Mouse (Mus musculus) embryonic facial prominence, embryonic 11.5 days (tissue): Measurements from ENCODE around the gene Pnp. TPM values are rescaled to one million over a fixed set of nuclear protein-coding genes. Genes with fewer than 3 reads are reported as not detected.
A peak's percentile ranks its signal among the peaks of the same experiment; 100 is the strongest.

Experiments
- ATAC-seq: fragments of 200-750 bp; cut with Nextera tagmentation; replicated peaks from 2 replicates; pipeline ENCODE4 v1.8.0; 2017; ENCODE audit warnings: low read depth; ENCODE audit not compliant: insufficient number of reproducible peaks, low FRiP score, low TSS enrichment
- DNase-seq: peaks from one replicate; pipeline ENCODE4 v3.0.0-alpha.2; 2015; ENCODE audit warnings: low spot score
- H3K27ac ChIP-seq: fragments of 300-500 bp; sonication (generic); replicated peaks from 2 replicates; pipeline ENCODE4 v1.5.1; 2014; ENCODE audit warnings: mild to moderate bottlenecking, low read depth, low read length, control low read depth
- H3K27me3 ChIP-seq: fragments of 300-500 bp; sonication (generic); 2 replicates; pipeline ENCODE4 v1.6.1; 2014; ENCODE audit warnings: mild to moderate bottlenecking, low read length, moderate library complexity, mixed read lengths; ENCODE audit not compliant: control insufficient read depth, insufficient read depth
- H3K36me3 ChIP-seq: fragments of 300-500 bp; sonication (generic); replicated peaks from 2 replicates; pipeline ENCODE4 v1.6.1; 2014; ENCODE audit warnings: low read depth, mild to moderate bottlenecking, low read length, moderate library complexity, mixed read lengths; ENCODE audit not compliant: control insufficient read depth, insufficient read depth
- H3K4me1 ChIP-seq: fragments of 300-500 bp; sonication (generic); 2 replicates; pipeline ENCODE4 v1.6.1; 2014; ENCODE audit warnings: low read length, mixed read lengths; ENCODE audit not compliant: control insufficient read depth, insufficient read depth
- H3K4me2 ChIP-seq: fragments of 300-500 bp; sonication (generic); 2 replicates; pipeline ENCODE4 v1.6.1; 2014; ENCODE audit warnings: low read depth, mild to moderate bottlenecking, control low read depth, low read length, moderate library complexity
- H3K4me3 ChIP-seq: fragments of 300-500 bp; sonication (generic); 2 replicates; pipeline ENCODE4 v1.5.1; 2014; ENCODE audit warnings: low read depth, low read length, control low read depth
- H3K9ac ChIP-seq: fragments of 300-500 bp; sonication (generic); replicated peaks from 2 replicates; pipeline ENCODE4 v1.6.1; 2014; ENCODE audit warnings: mild to moderate bottlenecking, control low read depth, low read length
- H3K9me3 ChIP-seq: fragments of 300-500 bp; sonication (generic); replicated peaks from 2 replicates; pipeline ENCODE4 v1.6.1; 2016; ENCODE audit warnings: mild to moderate bottlenecking, low read length, inconsistent platforms, mixed read lengths; ENCODE audit not compliant: control insufficient read depth
- WGBS: fragments of 180-500 bp; shearing (Covaris S2); extraction: QIAGEN DNeasy Blood & Tissue Kit; methylation state at CpG from one replicate; pipeline ENCODE4 v1.1.7; 2014; 5-methylcytosine and 5-hydroxymethylcytosine counted together
- polyA plus RNA-seq: library from polyadenylated mRNA; unstranded; fragments of >200 nt; fragmentation: Nextera tagmentation; extraction: Ambion mirVana; gene quantifications from 2 replicates; pipeline ENCODE4 v1.2.1, GENCODE M21; 2014

Pnp gene
- polyA plus RNA-seq, 1 experiment from 2014 or later = 72.8 TPM

DNA sequence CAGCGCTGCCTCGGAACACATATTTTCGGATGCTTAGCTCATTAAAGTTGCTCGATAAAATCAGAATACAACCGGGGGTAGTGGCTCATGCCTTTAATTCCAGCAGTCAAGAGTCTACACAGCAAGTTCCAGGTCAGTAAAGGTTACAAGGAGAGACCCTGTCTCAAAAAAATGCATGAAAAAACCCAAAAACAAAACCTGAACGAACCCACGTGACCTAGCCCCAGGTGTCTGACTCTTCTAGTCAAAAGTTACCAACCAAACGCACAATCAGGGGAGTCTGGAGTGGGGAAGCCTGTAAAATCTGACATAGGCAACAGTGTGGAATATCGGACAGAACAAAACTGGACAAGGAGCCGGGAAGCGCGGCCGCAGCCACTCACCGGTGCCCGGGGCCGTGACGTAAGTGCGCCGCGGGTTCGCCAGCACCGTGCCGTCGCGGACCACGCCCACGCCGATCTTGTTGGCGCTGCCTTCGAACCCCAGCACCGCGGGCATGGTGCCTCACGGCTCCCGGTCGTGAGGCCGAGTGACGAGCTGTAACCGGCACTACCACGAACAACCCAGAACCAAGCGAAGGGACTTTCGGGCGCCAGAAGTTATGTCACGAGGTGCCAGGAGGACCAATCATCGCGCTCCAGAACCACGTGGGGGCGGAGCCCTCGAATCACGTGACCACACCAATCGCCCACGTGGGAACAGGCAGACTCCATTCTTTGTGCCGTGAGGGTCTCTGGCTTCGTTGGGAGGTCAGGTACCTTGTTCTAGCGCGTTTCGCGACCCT, 6.4 kb upstream of the Pnp start, which contains the start of the genes Osgep and Apex1:
Gene Osgep, minus strand, starts transcription at position 613 of the 784 bp plus-strand sequence.
Gene Apex1, plus strand, starts transcription at position 688 of the 784 bp plus-strand sequence.
- no peaks in the 10 kb centered on the region for H3K27me3 ChIP-seq
- under 1% methylated on average over 57 of the region's 57 CpGs for WGBS
- H3K36me3 ChIP-seq = peaks cover 10% of the 10 kb centered on the region; the same call in 1 of the 2 replicates
- peak within 1 kb of the TSS; percentile 84 for H3K4me3 ChIP-seq
- H3K9me3 ChIP-seq = no peaks in the 10 kb centered on the region
- H3K4me1 ChIP-seq = no peaks in the 10 kb centered on the region
- DNase-seq (peak; percentile 99), ATAC-seq (peak; percentile 95)
- H3K4me2 ChIP-seq = peak within 1 kb of the TSS; percentile 64
- H3K27ac ChIP-seq = peak within 1 kb of the TSS; percentile 90
- peak within 1 kb of the TSS; percentile 95 for H3K9ac ChIP-seq

DNA sequence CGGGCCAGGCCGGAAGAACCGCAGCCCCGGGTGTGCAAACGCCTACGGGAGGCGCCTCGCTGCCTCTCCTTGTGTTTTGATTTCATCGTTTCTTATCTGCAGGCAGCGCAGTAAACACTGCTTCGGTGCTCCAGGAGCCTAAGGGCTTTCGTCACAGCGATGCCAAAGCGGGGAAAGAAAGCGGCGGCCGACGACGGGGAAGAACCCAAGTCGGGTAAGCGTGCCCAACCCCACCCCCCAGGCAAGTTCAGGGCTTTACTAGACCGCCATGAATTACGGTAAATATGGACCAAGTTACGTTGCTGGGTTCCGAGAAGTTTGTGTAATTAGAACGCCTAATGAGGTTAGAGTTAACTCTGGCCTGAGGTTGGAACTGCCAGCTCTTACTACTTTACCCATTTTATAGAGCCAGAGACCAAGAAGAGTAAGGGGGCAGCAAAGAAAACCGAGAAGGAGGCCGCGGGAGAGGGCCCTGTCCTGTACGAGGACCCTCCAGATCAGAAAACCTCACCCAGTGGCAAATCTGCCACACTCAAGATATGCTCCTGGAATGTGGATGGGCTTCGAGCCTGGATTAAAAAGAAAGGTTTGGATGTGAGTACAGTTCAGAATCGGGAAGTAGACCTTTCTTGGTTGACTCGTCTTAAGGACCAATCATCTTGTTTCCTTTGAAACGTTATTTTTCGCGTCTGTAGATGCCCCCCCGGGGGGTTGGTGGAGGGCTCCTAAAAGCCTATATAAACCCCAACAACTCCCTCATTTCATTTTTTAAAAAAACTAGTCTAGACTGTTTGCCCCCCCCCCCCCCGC, 5.6 kb upstream of the Pnp start:
- H3K27ac ChIP-seq = peak overlapping the region; percentile 90
- H3K9ac ChIP-seq = peak overlapping the region; percentile 95
- H3K4me2 ChIP-seq = peak overlapping the region; percentile 64
- H3K36me3 ChIP-seq = peaks cover 10% of the 10 kb centered on the region; the same call in 1 of the 2 replicates
- ATAC-seq = peak; percentile 12; the same call in 1 of the 2 replicates
- DNase-seq = peak; percentile 41
- 2% methylated on average over 38 of the region's 38 CpGs for WGBS
- H3K4me1 ChIP-seq = no peaks in the 10 kb centered on the region
- peak overlapping the region; percentile 84 for H3K4me3 ChIP-seq
- no peaks in the 10 kb centered on the region for H3K9me3 ChIP-seq
- no peaks in the 10 kb centered on the region for H3K27me3 ChIP-seq

DNA sequence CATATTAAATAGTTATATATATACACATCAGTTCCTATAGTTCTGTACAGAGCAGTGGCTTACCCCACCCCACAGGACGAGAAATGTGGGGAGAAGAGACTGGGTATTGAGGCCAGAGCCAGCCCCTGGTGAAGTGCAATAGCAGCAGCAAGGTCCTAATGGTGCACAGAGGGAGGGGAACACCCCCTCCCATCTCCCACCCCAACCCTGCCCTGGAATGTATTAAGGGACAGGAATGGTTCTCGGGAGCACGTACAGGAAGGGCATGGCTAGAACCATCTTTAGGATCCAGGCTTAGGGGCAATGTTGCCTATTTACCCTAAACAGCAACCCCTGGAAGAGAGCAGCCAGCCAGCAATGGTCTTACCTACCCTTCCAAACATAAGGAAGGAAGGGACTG, 3.5 kb upstream of the Pnp start:
- no peak for ATAC-seq
- no peaks in the 10 kb centered on the region for H3K9me3 ChIP-seq
- 67% methylated on average over 3 of the region's 3 CpGs for WGBS
- H3K27ac ChIP-seq = no peak overlapping the region
- H3K4me2 ChIP-seq = no peak overlapping the region
- no peaks in the 10 kb centered on the region for H3K27me3 ChIP-seq
- no peak for DNase-seq
- no peak overlapping the region for H3K9ac ChIP-seq
- H3K4me3 ChIP-seq = no peak overlapping the region
- H3K36me3 ChIP-seq = peaks cover 10% of the 10 kb centered on the region; the same call in 1 of the 2 replicates
- no peaks in the 10 kb centered on the region for H3K4me1 ChIP-seq

DNA sequence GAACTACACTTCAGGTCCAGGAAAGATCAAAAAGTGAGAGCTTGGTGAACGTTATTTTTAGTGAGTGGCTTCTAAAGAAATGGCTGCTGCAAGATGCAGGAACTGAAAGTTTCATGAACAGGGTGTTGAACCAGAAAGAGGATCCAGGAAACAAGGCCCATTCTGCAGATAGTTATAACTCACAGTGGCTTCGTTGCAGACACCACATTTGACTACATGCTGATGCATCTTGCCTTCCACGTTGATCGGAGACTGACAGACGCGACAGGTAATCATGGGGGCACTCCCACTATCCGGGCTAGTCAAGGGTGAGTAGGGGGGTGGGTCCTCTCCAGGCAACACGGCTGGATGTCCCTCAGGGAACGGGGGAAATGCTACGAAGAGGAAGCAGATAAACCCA, 931 bp upstream of the Pnp start:
- ATAC-seq (no peak), DNase-seq (no peak)
- Histone ChIP-seq H3K4me1 (no peaks in the 10 kb centered on the region), H3K4me2 (peak overlapping the region; percentile 82), H3K36me3 (peaks cover 10% of the 10 kb centered on the region; the same call in 1 of the 2 replicates), H3K27ac (no peak overlapping the region), H3K9me3 (no peaks in the 10 kb centered on the region), H3K27me3 (no peaks in the 10 kb centered on the region), H3K4me3 (peak overlapping the region; percentile 94), H3K9ac (peak overlapping the region; percentile 93)
- WGBS = 19% methylated on average over 10 of the region's 10 CpGs

DNA sequence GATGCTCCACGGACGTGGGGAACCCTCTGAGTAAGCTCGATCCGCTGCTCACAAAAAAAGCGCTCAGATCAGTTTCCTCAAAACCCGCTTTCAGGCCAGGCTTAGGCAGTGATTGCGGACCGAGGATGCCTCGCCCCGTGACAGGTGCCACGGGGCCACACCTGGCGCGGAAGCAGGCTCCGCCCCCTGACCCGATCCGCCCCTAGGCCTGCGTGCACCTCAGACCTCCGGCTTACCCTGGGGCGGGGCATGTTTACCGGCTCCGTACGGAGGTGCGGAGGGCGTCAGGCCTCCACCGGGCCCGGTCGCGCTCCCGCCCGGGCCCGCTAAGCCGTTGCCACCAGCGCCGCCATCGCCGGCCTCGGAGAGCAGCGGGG, 517 bp upstream of the Pnp start:
- Histone ChIP-seq H3K9ac (peak overlapping the region; percentile 93), H3K27ac (peak overlapping the region; percentile 41; the same call in 1 of the 2 replicates), H3K4me1 (no peaks in the 10 kb centered on the region), H3K27me3 (no peaks in the 10 kb centered on the region), H3K36me3 (peaks cover 10% of the 10 kb centered on the region; the same call in 1 of the 2 replicates), H3K9me3 (no peaks in the 10 kb centered on the region), H3K4me2 (peak overlapping the region; percentile 82), H3K4me3 (peak overlapping the region; percentile 94)
- DNase-seq (peak; percentile 30), ATAC-seq (peak; percentile 26)
- WGBS = under 1% methylated on average over 38 of the region's 38 CpGs

DNA sequence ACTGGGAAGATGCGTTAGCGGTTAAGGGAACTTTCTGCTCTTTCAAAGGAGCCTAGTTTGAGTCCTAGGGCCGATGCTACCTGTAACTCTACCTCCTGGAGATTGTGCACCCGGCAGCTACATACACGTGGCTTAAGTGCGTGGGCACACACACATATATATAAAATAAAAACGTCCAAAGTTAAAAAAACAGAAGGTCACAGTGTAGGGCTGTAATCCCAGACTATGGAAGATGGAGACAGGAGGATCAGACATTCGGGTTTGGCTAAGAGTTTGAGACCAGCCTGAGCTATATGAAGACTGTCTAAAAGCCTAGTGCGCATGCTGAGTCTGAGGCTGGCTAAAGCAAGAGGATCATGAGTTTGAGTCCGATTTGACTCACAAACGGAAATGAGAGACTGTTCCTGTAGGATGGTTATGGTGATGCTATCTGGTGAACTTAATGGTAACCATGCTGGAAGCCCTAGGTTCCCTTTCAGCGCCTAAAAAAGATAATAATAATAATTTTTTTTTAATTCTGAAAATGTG, 675 bp downstream of the Pnp start:
- DNase-seq (peak; percentile 21), ATAC-seq (peak; percentile 1; the same call in 1 of the 2 replicates)
- peaks cover 10% of the 10 kb centered on the region; the same call in 1 of the 2 replicates for H3K36me3 ChIP-seq
- H3K4me1 ChIP-seq = no peaks in the 10 kb centered on the region
- 8% methylated on average over 12 of the region's 12 CpGs for whole genome bisulfite sequencing
- H3K4me3 ChIP-seq = peak overlapping the region; percentile 94
- H3K27me3 ChIP-seq = no peaks in the 10 kb centered on the region
- peak overlapping the region; percentile 74 for H3K27ac ChIP-seq
- no peaks in the 10 kb centered on the region for H3K9me3 ChIP-seq
- peak overlapping the region; percentile 56 for H3K4me2 ChIP-seq
- H3K9ac ChIP-seq = peak overlapping the region; percentile 68

DNA sequence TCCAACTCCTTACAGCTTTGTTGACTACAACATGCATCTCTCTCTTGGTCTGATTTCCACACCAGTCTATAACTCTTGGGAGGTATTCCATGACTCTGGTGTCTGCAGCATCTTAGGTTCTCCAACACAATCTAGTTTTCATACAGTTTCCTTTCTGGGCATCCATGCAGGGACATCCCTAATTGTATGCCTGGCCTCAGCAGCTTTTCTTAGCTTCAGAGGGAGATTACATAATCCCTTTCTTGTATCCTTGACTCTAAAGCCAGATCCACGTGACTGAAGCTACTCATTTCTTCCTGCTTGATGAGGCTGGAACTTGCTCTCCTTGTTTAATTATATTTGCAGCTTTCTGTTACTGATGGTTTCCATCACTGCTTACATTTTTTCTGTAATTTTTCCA, 5.8 kb downstream of the Pnp start:
- Histone ChIP-seq H3K4me2 (no peak overlapping the region), H3K27me3 (no peaks in the 10 kb centered on the region), H3K27ac (no peak overlapping the region), H3K4me1 (no peaks in the 10 kb centered on the region), H3K9me3 (no peaks in the 10 kb centered on the region), H3K4me3 (no peak overlapping the region), H3K9ac (no peak overlapping the region), H3K36me3 (no peaks in the 10 kb centered on the region)
- no peak for ATAC-seq
- DNase-seq = no peak
- 76% methylated on average over 1 of the region's 1 CpGs for WGBS
